Mouse (Mus musculus) lung, postnatal 4 days (tissue): ENCODE results near the gene D17H6S53E.

Experiments used
- DNase-seq, 2 experiments: peaks; one replicate each; pipeline ENCODE4 v3.0.0; 2021

The D17H6S53E gene

DNA sequence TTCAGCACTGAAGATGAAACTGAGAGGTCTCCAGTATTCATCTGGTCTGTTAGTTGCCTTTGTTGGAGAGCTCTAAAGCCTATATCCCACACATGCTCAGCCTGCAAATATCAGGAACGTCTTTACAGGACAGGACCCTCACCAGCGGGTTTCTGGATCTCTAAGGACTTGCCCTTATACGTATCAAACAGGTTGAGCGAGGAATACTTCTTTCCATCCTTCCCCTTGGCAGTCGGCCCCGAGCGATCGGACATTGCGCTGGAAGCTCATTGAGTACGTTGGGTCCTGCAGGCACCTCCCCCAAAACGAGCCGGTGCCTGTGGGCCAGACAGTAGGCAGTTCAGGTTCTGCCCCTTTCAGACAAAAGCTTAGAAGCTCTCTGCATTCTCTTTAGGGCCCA, 36.6 kb downstream of the D17H6S53E start:
- DNase-seq: peak; percentile 54 to 63

DNA sequence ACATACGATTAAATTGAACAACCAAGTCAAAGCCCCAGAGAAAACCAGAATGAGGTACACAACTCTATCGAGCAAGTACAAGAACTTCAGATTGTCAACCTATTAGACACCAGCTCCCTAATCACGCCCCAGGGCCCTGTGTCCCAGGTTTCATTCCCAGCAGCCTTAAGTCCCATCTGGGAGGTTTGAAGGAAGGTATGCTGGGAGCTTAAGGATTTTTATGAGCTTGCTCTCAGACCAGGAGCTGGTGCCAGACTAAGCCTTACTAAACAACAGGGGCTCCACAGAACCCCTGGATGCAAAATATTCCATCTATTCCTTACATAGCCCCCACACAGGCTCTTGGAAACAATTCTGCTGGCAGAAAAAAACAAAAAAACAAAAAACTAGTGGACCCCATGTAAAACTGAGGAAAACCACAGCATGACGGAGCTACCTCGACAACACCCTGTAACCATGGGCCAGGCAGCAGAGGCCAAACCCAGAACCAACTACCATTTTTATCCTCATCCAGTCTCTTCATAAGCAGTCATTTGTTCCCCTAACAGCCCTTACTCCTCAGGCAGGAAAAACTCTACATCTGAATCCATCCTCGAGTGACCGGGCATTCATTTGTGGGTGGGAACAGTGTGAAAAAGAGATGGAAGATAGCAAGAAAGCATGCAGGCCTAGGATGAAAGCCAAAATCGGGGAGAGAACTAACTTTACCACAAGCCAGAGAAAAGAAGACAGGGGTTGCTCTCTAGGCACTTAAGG, 37.3 kb downstream of the D17H6S53E start:
- DNase-seq: no peak

DNA sequence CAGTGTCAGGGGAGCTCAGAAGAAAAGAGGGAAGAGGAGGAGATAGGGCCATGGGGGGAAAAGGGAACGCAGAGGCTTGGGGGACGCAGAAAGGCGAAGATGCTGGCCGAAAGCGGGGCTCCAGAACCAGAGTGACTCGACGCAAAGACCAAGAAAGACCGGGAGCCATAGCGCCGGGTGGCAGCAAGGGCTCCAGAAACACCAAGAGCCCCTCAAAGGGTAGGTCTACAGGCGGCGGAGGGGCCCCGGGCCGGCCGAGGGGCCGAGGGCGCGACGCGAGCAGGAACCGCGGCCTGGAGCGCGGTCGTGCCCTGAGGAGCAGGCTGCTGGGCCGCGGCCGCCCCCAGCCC, 38.0 kb downstream of the D17H6S53E start:
- DNase-seq: peak in 1 of 2 experiments; percentile 47

GRCm38 (mm10) chr17:35164568-35165450, 38.6 kb downstream of the D17H6S53E start, which contains the start of gene Prrc2a:
TSS of gene Prrc2a (minus strand) at chr17:35164897.
- peak; percentile 97 to 99 for DNase-seq

DNA sequence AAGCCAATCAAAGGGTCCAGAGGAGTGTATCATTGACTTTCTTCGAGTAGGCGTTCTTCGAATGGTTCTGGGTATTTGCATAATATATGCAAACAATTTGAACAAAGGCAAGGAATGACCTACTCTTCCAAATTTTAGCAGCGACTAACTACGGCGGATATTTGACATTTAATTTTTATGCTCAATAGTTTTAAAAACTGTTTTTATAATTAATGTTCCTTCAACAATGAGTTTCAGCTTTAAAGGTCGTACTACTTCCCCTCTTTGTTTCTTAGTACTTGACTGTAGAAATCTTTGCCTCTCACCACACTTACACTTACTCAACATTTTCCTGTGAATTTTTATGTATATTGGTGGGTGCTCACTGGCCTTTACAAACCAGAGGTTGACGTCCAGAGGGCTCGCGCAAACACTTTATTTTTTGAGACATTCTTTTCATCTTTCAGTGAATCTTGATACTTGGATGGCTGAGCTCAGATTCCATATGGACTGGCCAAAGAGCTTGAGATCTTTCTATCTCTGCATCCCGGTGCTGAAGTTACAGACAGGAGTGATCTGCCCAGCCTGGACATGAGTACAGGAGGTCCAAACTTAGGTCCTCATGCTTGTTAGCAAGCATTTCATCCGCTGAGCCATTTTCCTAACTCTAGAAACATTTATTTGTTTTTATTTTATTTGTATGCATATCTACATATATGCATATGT, 39.4 kb downstream of the D17H6S53E start:
- DNase-seq: no peak

DNA sequence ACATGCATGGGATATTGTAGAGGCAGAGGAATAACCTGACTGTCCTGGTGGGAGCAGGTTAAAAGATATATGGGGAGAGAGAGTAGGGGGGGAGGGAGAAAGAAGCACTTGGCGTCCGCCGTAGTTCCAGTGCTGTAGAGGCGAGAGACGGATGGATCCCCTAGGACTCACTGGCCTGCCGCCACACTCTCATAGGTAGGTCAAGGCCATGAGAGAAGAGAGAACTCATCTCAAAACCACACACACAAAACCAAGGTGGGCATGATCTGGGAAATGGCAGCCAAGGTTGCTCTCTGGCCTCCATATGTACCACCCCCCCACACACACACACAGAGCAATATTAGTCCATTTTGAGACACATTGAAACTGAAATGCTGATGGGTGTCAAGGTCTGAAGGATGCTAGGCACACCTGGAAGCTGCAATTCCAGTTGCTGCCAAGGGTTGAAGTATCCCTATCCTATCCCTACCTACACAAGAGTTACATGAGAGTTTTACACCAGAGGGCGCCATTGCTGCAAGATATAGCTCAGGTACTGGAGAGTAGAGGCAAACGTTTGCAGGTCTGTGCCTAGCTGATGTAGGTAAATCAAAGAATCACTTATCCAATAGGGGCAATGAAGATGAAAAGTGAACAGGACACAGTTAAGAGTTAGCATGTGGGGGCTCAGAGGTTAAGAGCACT, 40.3 kb downstream of the D17H6S53E start:
- DNase-seq: peak in 1 of 2 experiments; percentile 75

DNA sequence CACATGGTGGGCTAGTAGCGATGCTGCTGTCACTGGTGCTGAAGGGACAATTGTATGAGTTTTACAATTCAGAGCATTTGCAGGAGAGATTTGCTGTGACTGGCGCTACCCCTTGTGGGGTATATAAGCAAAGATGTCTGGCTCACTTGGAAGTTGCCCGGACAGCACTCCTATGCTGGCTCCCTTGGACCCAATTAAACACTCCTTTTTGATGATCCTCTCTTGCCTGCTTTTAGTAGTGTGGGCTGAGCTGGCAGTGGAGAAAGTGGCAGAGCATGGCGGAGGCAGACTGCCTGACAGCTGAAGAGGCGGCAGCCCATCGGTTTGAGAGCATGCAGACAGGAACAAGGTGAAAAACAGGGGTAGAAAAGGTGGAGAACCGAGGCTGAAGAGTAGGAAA, 41.6 kb downstream of the D17H6S53E start:
- peak in 1 of 2 experiments; percentile 19 for DNase-seq

- peak in 1 of 2 experiments; percentile 19 for DNase-seq
These were observed 42.5 kb downstream of the D17H6S53E start for GRCm38 (mm10) chr17:35168541-35169207.

- DNase-seq: peak in 1 of 2 experiments; percentile 21
These were observed 46.5 kb downstream of the D17H6S53E start for GRCm38 (mm10) chr17:35172445-35173234.

DNA sequence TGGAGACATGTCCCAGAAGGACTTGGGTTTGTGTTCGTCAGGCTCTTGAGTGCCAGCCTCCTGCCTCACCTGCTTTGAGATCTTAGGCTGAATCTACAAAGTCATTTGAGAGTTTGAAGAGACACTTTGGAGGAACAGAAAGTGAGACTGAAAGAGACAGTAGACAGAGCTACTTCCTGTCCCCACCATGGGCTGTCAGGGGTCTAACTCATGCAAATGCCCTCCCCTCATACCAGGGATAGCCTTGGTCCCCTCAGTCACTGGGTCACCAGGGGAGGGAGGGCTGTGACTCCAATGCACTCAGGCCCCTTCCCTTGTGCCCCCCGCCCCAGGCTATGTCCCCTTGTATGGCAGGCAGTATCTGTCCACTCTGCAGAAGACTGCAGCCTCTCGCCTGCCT, 47.2 kb downstream of the D17H6S53E start:
- DNase-seq: peak in 1 of 2 experiments; percentile 21

DNA sequence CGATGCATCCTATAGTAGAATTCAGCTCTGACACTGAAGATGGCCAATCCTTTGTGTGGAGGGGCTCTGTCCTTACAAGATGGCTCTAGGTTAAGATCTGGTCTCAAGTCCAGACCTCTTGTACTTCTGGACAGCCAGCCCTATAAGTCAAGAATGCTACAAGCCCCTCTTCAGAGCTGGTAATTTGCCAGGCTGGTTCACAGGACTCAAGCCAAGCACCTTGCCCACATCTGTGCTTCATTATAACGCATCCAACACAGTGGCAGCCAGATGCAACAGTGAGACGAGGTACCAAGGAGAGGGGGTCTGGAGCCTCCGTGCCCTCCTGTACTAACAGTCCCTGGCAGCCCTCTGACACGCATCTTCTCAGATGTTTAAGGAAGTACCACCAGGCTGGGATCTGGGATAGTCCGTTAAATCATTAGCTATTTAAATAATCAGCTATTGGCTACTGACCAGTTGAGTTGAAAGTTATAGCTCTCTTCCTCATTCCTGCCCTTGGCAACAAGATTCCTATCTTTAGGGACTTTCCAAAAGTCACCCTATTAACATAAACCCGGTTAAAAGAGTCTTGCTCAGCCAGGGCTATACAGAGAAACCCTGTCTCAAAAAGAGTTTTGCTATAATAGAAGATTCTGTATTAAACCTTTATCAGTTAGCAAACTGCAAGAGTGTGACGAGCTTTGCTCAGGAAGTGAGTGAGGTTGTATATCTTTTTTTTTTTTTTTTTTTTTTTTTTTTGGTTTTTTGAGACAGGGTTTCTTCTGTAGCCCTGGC, 48.2 kb downstream of the D17H6S53E start:
- peak in 1 of 2 experiments; percentile 20 for DNase-seq

GRCm38 (mm10) chr17:35175382-35175781, 49.2 kb downstream of the D17H6S53E start:
- DNase-seq: no peak

- DNase-seq: no peak
These were observed 49.8 kb downstream of the D17H6S53E start, which contains the start of gene Aif1 for GRCm38 (mm10) chr17:35175968-35176367. TSS of gene Aif1 (minus strand) at chr17:35176068.
